Mouse (Mus musculus): ENCODE measurements around the gene Hdc.

GRCm38 (mm10) chr2:126628455-126628995 lies 9.4 kb upstream of the Hdc start:
- no peak for TF ChIP-seq HCFC1 (IDR thresholded peaks at IDR 0.05; ENCODE audit: borderline replicate concordance, insufficient read depth, low read length)
- no peak for TF ChIP-seq ZNF384 (IDR thresholded peaks at IDR 0.05; ENCODE audit: low read depth, low read length)
- TF ChIP-seq ZC3H11A (IDR thresholded peaks at IDR 0.05; ENCODE audit: borderline replicate concordance, low read depth, low read length), result no peak

All from ES-E14 (cell line).